Mouse (Mus musculus) fat pad, adult 2 months (tissue): ENCODE results near the gene Pes1.
A peak's percentile ranks its signal among the peaks of the same experiment; 100 is the strongest.
"Not testable (repeated sequence)": the region's sequence is repeated elsewhere in the genome, so short reads cannot be mapped to it uniquely, and the experiment has no call there.

ENCODE experiments used
- DNase-seq: peaks from one replicate; pipeline ENCODE4 v3.0.0-alpha.2; 2011; ENCODE audit warnings: low read depth, low spot score; ENCODE audit errors: extremely low read depth

Gene Pes1

GRCm38 (mm10) chr11:3963610-3964415 is at the start of gene Pes1:
Gene Pes1 (plus strand): TSS chr11:3963975.
- DNase-seq, result peak; percentile 36

DNA sequence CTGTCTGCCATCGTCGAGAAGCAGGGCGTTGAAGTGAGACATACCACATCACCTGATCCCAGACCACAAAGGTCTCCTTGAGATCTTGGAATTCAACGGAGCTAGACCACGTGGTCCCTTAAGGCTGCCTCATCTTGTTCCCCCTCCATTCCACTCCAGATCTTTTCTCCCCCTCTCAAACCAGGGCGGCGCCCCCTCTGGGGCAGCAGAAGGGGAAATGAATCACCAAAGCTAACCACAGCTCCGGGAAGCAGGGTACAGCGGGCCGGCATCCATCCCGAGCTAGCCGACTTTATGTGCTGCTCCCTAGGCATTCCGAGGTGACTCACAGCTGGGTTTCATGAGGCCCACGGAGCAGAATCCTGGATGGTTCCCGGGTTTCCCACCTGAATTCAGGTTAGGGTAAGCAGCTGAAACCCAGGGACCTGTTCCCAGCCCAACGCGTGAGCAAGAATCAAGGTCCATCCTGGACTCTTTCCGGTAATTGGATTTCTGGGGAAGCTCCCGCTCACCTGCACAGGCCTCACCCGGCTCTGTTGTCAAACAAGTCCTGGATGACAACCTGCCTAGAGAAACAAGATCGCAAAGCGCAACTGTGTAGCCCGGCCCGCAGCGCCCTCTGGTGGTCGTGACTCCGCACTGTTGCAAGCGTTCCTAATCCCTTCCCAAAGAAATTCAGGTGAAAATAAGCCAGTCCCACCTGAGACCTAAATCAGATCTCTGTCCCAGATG is 49.5 kb upstream of the Pes1 start, which contains the start of gene Slc35e4:
TSS of gene Slc35e4 (minus strand) at position 556 of the 732 bp plus-strand sequence.
- no peak for DNase-seq

DNA sequence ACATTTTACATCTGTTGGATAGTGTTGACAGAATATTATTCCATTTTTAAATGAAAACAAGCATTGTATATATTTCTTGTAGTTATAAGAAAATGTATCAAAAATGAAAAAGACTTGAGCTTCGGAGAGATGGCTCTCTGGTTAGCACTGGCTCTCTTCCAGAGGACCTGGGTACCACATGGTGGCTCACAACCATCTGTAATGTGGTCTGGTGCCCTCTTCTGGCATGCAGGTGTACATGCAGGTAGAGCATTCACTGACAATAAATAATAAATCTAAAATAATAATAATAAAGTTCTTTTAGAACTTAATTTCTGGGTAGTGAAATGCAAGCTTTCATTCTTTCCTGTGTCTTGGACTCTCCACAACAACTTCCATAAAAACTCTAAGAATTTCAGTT is 45.0 kb upstream of the Pes1 start:
- no peak for DNase-seq

DNA sequence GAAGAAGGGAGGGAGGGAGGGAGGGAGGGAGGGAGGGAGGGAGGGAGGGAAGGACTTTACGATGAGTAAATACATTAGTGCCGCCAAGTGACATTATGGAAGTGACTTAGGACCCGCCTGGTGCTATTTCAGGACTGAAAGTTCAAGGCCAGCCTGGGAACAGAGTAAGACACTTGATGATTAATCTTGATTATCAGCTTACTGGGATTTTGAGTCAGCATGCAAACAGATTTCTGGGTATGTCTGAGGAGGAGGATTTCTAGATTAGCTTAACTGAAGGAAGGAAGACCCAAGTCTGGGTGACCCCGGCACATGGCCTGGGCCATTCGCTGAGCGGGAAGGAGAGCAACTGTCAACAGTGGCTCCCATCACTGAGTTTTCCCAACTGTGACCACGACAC is 43.3 kb upstream of the Pes1 start:
- no peak for DNase-seq

- DNase-seq, result peak; percentile 64
Measured at GRCm38 (mm10) chr11:3921281-3921850, 42.4 kb upstream of the Pes1 start.

- no peak for DNase-seq
Measured at GRCm38 (mm10) chr11:3922115-3922514, 41.7 kb upstream of the Pes1 start.

- DNase-seq, result no peak
Measured at GRCm38 (mm10) chr11:3922731-3923130, 41.0 kb upstream of the Pes1 start.

GRCm38 (mm10) chr11:3925916-3926315 is 37.9 kb upstream of the Pes1 start:
- no peak for DNase-seq

GRCm38 (mm10) chr11:3930019-3930418 is 33.8 kb upstream of the Pes1 start:
- no peak for DNase-seq

- DNase-seq, result no peak
Measured at GRCm38 (mm10) chr11:3930931-3931330, 32.8 kb upstream of the Pes1 start.

- DNase-seq, result peak; percentile 79
Measured at GRCm38 (mm10) chr11:3931511-3932211, 32.1 kb upstream of the Pes1 start, which contains the start of gene Tcn2. Gene Tcn2 (minus strand): TSS chr11:3932159.

DNA sequence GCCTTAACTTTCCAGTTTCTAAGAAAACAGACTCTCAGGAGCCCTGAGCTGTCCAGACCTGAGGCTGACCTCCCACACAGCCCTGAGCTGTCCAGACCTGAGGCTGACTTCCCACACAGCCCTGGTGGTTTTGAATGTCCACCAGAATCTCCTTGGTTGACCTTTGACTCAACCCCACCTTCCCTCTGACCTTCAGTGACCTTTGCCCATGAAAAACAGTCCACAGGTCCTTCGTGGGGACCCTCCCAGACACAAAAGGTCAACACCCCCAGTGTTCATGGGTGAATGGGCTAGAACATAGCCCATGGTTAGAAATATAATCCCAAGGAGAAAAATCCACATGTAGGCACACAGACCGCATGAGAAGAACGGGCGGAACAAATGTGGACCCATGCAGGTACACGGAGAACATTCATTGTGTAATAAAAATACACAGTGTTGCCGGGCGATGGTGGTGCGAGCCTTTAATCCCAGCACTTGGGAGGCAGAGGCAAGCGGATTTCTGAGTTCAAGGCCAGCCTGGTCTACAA is 30.0 kb upstream of the Pes1 start:
- no peak for DNase-seq

GRCm38 (mm10) chr11:3935135-3935534 is 28.6 kb upstream of the Pes1 start:
- DNase-seq, result no peak

- DNase-seq, result no peak
Measured at GRCm38 (mm10) chr11:3936318-3936717, 27.5 kb upstream of the Pes1 start.

- DNase-seq, result no peak
Measured at GRCm38 (mm10) chr11:3937321-3937874, 26.4 kb upstream of the Pes1 start.

GRCm38 (mm10) chr11:3941371-3941770 is 22.4 kb upstream of the Pes1 start:
- DNase-seq, result no peak

DNA sequence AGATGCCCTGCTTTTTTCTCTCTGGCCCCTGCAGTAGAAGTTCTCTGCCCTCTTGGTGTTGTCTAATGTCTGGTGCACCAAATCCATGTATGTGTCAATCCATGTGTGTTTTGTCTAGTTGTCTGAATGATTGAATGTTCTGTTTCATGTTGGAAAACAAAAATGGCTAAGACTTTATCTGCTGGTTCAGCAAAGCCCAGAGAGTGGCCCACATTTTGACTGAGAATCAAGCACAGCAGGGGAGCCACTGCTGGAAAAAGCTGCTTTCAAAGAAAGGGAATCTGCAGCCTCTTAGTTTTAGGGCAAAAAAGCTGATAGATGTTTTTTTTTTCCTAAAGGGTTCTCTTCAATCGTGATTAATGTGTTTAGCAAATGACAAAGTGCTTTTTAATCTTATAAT is 17.4 kb upstream of the Pes1 start:
- DNase-seq, result no peak

DNA sequence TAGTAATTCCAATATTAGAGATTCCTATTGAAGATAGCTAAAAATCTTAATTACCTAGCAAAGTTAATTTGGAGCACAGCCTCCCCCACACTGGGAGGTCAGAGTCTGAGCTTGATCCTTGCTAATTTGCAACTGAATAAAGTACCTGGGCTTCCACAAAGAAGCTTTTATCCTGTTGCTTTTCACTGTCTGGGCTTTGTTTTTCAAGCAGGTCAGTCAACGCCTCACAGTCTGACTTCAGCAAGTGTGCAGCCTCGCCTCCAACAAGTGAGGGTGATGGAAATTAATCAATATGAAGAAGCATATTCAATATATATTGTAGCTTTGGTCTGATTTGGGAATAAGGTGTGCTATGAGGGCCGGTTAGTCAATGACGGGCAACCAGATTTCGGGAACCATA is 8.9 kb upstream of the Pes1 start:
- DNase-seq, result not testable (repeated sequence)

- DNase-seq, result not testable (repeated sequence)
Measured at GRCm38 (mm10) chr11:3955371-3955770, 8.4 kb upstream of the Pes1 start.

GRCm38 (mm10) chr11:3960901-3961300 is 2.9 kb upstream of the Pes1 start:
- no peak for DNase-seq

DNA sequence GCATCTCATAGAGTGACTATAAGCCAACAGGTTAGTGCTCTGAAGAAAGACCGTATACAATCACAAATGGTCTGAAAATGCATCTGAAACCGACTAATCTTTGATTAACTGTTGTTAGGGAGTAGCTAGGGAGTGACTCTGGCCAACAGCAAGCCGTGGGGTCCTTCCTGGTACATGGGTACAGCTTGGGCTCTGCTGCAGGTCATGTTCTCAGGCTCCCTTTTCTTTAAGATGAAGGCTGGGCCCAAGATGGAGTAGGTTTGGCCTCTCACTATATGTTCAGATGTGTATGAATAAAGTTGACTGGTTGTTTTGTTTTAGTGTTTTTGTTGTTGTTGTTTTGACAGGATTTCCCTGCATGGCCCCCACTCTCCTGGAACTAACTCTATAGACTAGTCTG is 2.0 kb upstream of the Pes1 start:
- DNase-seq, result no peak
